Mouse (Mus musculus) telencephalon, adult 2 months (tissue): ENCODE measurements around the gene Rab40c.

Experiments
- DNase-seq: peaks from one replicate; pipeline ENCODE4 v3.0.0-alpha.2; 2011; ENCODE audit warnings: low read depth, low spot score

The Rab40c gene

GRCm38 (mm10) chr17:25946349-25946748 is 26.8 kb upstream of the Rab40c start:
- DNase-seq = no peak

DNA sequence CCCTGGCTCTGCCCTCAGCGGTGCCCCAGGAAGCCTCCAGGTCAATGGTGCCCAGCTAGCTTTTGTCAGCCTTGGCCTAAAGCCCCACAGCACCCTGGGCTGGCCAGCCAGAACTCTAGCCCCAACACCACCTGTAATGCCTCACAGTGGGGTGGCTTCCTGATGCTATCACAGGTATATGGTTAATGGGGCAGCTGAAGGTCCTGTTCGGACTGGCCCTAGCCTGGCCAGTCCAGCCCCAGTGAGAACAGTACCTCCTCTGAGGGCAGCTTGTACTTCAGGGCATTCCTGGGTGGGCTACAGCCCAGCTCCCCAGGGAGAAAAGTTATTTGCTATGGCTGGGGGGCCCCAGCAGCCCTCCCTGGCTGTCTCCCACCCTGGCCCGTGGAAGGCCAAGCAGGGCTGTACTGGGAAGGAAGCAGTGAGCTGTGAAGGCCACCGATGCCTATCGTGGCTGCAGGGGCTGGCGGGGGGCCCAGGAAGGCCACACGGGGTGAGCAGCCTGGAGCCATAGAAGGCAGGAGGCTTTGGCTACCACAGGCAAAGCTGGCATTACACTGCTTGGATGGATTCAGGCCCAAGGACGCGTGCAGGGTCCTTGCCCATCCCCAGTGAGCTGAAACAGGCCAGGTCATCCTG is 26.1 kb upstream of the Rab40c start:
- DNase-seq = no peak

- DNase-seq = no peak
Measured at GRCm38 (mm10) chr17:25944366-25945163, 25.0 kb upstream of the Rab40c start, which contains the start of the genes Pigq and Nhlrc4. Gene Pigq, minus strand, starts transcription at chr17:25944936. Gene Nhlrc4, minus strand, starts transcription at chr17:25944961.

DNA sequence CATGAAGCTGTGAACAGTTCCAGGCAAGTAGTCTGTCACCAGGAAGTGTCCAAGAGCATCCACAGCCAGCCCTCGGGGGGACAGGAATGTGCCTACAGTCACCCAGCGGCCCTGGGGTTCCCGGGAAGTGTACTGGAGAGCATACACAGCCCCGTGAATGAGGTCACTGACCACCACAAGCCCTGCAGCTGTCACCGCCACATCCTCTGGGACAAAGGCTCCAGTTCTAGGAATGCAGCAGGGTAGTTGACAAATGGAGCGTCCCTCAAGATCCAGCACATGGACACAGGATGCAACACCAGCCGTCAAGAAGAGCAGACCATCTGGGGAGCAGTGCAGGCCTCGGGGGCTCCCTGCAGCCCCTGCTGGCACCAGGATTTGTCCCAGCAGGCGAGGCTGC is 24.2 kb upstream of the Rab40c start:
- DNase-seq = no peak

- no peak for DNase-seq
Measured at GRCm38 (mm10) chr17:25943221-25943620, 23.7 kb upstream of the Rab40c start.

DNA sequence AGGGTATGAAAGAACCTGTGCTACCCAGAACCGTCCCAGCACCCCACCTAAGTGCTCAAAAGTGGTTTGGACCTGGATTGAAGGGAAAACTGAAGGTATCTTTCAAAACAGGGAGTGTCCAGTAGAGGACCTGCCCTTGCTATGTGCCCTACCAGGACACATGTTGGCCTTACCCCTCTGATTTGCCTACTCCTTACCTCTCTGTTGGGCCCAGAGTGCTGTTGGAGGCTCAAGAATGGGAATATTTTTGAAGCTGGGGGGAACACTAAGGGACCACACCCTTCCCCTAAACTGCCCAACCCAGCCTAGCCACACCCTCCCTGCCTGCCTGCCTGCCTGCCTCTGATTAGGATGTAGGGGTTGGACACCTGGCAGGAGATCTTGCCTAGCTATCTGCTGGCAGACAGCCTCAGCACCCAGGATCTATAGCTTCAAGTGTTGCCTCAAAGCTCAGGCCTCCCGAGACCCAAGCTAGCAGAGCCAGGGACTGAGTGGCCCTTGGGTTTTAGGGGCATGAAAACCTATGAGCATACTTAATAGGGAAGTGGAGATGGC is 23.1 kb upstream of the Rab40c start:
- DNase-seq = no peak

- peak; percentile 52 for DNase-seq
Measured at GRCm38 (mm10) chr17:25941511-25942241, 22.1 kb upstream of the Rab40c start.

DNA sequence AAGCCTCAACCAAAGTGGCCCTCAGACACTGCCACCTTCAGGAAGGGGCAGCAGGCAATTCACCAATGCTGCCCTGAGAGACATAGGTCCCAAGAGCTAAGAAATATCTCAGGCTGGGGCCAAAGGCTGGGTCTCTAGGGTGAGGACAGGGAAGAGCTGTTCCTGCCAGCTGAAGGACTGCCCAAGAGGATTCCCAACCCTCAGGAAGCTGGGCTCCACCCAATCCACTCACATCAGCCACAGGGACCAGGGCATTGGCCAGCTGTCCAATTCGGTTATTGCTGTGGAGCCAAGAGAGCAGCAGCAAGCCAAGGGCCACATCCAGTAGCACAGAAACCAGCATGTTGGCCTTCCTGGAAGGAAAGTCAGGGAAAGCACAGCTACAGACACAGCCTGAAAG is 15.0 kb upstream of the Rab40c start:
- DNase-seq = no peak

DNA sequence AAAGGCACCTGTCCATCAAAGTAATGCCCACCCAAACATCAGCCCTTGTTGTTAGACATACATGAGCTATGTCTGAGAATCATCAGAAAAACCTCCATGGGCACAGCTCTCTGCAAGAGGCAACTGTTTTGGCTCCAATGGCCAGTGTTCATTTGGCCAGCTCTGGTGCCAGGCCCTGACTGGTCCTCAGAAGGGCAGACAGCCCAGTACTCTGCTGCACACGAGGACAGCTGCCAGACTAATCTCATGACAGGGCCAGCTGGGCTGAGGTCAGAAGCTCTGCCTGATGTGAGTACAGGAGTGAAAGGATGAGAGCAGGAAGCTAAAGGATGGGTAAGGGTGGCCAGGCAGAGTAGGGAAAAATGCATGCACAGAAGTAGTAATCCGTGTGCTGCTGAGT is 5.8 kb upstream of the Rab40c start:
- peak; percentile 74 for DNase-seq

DNA sequence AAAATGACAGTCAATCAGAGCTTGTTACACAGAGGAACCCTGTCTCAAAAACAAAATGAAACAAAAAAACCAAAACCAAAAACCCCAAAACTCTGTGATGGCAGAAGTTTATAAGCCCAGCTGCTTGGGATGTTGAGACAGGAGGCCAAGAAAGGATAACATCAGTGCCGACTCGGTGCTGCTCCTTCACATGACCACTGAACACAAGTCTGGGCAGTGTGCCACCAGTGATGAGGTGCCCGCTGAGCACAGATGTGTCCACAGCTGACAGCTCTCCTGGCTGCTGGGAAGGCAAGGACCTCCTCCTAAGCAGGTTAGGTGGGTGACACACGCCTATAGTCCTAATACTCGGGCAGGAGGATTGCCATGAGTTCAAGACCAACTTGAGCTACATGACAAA is 2.6 kb upstream of the Rab40c start:
- DNase-seq = no peak

GRCm38 (mm10) chr17:25919786-25920642 is 487 bp upstream of the Rab40c start:
- DNase-seq = peak; percentile 100

GRCm38 (mm10) chr17:25918037-25918750 is 1.3 kb downstream of the Rab40c start:
- DNase-seq = no peak

- DNase-seq = no peak
Measured at GRCm38 (mm10) chr17:25916931-25917647, 2.4 kb downstream of the Rab40c start.

DNA sequence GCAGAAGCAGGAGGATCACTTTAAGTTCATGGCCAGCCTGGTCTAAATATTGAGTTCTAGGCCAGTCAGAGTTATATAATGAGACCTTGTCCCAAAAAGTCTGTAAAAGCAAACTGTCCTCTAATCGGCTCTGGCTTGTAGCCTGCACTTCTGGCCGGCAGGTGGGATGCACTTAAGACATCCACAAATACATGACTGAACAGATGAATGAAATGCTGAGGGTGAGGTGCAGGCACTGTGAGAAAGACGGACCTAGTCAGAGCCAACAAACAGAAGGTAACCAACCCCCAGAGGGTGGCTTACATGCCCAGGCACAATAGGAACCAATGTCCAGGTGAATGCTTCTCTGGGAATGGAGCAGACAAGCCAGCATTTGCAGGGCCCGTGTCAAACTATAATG is 5.2 kb downstream of the Rab40c start:
- no peak for DNase-seq

DNA sequence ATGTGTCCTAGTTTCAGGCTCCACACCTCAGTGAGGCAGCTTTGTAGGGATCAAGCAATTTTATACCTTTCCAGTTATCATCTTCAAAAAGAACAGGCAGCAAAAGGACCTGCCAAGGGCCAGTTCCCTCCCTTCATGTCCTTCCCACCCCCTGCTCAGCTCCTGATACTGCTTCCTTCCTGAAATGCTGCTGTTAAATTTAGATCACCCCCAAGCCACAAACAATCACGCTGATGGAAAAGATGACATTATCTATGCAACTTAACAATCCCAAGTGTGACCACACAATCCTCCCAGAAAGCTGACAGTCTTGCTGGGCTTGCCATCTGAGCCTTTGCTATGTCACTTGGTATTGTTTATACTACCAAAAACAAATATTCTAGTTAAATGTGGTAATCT is 5.7 kb downstream of the Rab40c start:
- DNase-seq = no peak

GRCm38 (mm10) chr17:25913186-25913876 is 6.2 kb downstream of the Rab40c start:
- peak; percentile 79 for DNase-seq

- DNase-seq = no peak
Measured at GRCm38 (mm10) chr17:25911816-25912215, 7.7 kb downstream of the Rab40c start.

GRCm38 (mm10) chr17:25907640-25908039 is 11.9 kb downstream of the Rab40c start:
- DNase-seq = peak; percentile 42

GRCm38 (mm10) chr17:25903061-25903460 is 16.5 kb downstream of the Rab40c start:
- DNase-seq = no peak
